Mouse (Mus musculus) E14TG2a.4 (cell line): ENCODE results near the gene Gm20662.

Source experiments
- CTCF ChIP-seq: conservative IDR thresholded peaks from 2 replicates; pipeline ENCODE4 v1.5.1; 2014; ENCODE audit warnings: low read length
- NANOG ChIP-seq: IDR thresholded peaks from 2 replicates; pipeline ENCODE4 v1.6.1; 2014; ENCODE audit warnings: borderline replicate concordance, low read length, mixed read lengths

DNA sequence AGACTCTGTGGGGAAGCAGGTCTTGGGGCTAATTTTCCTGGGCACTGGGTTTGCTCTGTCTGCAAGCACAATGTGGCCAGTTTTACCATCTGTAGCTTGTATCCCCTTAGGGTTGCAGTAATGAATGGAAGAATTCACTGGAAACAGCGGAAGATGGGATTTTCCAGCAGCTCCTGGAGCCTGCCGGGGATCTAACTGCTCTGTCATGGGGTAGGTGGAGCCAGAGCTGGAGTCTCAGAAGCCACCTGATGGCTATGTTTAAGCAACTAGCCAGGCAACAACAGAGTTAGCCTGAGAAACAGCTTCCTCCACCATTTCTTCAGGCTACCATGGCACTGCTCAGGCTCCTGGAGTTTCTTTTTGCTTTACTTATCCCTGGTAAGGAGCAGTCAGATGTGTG is 4.0 kb upstream of the Gm20662 start, which contains the start of gene Cdhr4:
- no peak for TF ChIP-seq CTCF
- TF ChIP-seq NANOG, result no peak
